Mouse (Mus musculus) E14TG2a.4 (cell line): ENCODE measurements around the gene Ccdc39.

Experiments used
- CTCF ChIP-seq: conservative IDR thresholded peaks from 2 replicates; pipeline ENCODE4 v1.5.1; 2014; ENCODE audit warnings: low read length
- POU5F1 ChIP-seq: IDR thresholded peaks from 2 replicates; pipeline ENCODE4 v1.6.1; 2014; ENCODE audit warnings: low read length, borderline replicate concordance

DNA sequence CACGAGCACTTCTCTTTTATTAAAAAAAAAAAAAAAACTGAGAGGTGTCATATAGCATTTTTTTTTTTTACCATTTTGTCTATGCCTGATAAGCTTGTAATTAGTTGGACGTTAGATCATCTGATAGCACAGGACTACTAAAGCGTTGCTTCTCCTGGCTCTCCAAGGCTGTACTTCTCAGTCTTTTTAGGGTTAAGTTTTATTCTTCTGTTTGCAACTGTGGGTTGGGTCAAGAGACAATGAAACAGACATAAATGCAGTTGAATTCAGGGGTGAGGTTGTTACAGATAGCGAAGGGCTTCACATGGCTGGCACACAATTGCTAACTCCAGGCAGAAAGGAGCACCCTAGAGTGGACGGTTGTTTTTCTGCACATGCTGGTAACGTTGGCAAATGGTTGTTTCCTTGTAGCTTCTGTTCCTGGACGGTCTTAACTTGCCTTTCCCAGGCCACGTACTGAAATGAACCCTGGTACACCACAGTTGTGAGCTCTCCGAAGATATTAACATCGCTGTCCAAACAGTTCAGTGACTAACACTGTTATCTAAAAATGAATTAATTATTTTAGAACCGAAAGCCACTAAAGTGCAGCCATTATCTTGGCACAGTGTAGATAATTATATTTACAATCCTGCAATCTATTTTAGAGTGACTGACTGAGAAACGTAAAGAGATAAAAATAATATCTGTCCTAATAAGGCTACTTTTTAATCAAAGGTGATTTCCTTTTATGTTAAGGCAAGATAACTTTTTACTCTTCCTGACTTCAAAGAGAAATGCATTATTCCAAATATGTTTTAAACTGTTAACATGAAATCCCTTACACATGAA, 30.6 kb upstream of the Ccdc39 start:
- no peak for TF ChIP-seq CTCF
- TF ChIP-seq POU5F1 = no peak
